Mouse (Mus musculus) frontal cortex, postnatal 14 days (tissue): ENCODE measurements at regions not wholly inside any gene's neighbourhood (a gene's known extent, or its start where the extent isn't known, plus 50 kb on each side); places are given as distances from the start of the nearest gene placed in this dataset.

Experiments used
- DNase-seq, 2 experiments: peaks; one replicate each; pipeline ENCODE4 v3.0.0; 2022; ENCODE audit warnings: low spot score in 2 of 2

GRCm38 (mm10) chr17:7680658-7681057, 146.4 kb downstream of the Fndc1 start:
- no peak for DNase-seq

- DNase-seq: no peak
Measured at GRCm38 (mm10) chr17:7679786-7680185, 147.3 kb downstream of the Fndc1 start.

GRCm38 (mm10) chr17:7678898-7679297, 148.2 kb downstream of the Fndc1 start:
- DNase-seq: no peak

- DNase-seq: no peak
Measured at GRCm38 (mm10) chr17:7677796-7678195, 149.3 kb downstream of the Fndc1 start.

GRCm38 (mm10) chr17:7677301-7677700, 149.8 kb downstream of the Fndc1 start:
- DNase-seq: no peak

- DNase-seq: no peak
Measured at GRCm38 (mm10) chr17:7676776-7677175, 150.3 kb downstream of the Fndc1 start.

GRCm38 (mm10) chr17:7674511-7674910, 152.6 kb downstream of the Fndc1 start:
- DNase-seq: no peak

- no peak for DNase-seq
Measured at GRCm38 (mm10) chr17:7667826-7668225, 159.3 kb downstream of the Fndc1 start.

GRCm38 (mm10) chr17:7666781-7667398, 160.2 kb downstream of the Fndc1 start:
- no peak for DNase-seq

GRCm38 (mm10) chr17:7666207-7666606, 160.9 kb downstream of the Fndc1 start:
- DNase-seq: no peak

GRCm38 (mm10) chr17:7665686-7666085, 161.4 kb downstream of the Fndc1 start:
- no peak for DNase-seq

- DNase-seq: no peak
Measured at GRCm38 (mm10) chr17:7663896-7664880, 162.9 kb downstream of the Fndc1 start.

- DNase-seq: no peak
Measured at GRCm38 (mm10) chr17:7656503-7656902, 170.6 kb downstream of the Fndc1 start.

- no peak for DNase-seq
Measured at GRCm38 (mm10) chr17:7655966-7656365, 171.1 kb downstream of the Fndc1 start.

GRCm38 (mm10) chr17:7654064-7654564, 173.0 kb downstream of the Fndc1 start:
- no peak for DNase-seq

- no peak for DNase-seq
Measured at GRCm38 (mm10) chr17:7652037-7652436, 175.1 kb downstream of the Fndc1 start.

GRCm38 (mm10) chr17:7650417-7650816, 176.7 kb downstream of the Fndc1 start:
- no peak for DNase-seq

- no peak for DNase-seq
Measured at GRCm38 (mm10) chr17:7644857-7645481, 182.1 kb downstream of the Fndc1 start.

GRCm38 (mm10) chr17:7643640-7644039, 183.5 kb downstream of the Fndc1 start:
- DNase-seq: no peak

- no peak for DNase-seq
Measured at GRCm38 (mm10) chr17:7642442-7642887, 184.6 kb downstream of the Fndc1 start.

- DNase-seq: no peak
Measured at GRCm38 (mm10) chr17:7634291-7634664, 192.8 kb downstream of the Fndc1 start.
